9 mouse cellular contexts compared by ENCODE assay signal in the genomic region with DNA sequence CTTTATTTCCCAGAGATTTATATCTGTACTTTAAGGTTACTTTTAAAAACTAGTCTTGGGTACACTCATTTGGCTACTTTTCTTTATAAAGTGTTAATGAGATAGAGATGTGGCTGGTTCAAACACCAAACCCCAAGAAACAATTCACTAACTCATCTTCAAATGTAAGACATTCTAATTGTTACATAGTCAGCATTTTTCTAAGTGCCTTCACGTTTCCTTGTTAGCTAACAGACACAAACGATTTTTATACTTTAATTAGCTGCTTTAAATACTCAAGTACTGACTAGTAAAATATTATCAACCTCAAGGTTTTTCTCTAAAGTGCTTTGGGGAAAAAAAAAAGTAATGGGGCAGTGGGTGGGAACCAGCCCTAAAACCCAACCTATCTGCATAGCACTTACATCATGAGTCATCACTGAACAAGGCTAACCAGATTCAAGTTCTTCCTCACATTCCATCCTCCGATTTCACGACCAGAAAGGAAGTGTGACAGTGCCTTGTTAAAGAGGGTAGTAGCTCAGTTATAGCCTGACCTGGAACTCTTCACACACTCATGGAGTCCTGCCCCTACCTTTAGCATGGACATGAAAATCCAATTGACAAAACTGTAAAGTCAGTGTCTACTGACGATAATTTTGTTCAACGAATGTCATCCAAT. TPM values are rescaled to one million over a fixed set of nuclear protein-coding genes. Genes with fewer than 3 reads are reported as not detected.
A peak's percentile ranks its signal among the peaks of the same experiment; 100 is the strongest.
DNase-seq lines count a peak whose midpoint lies in the region; ATAC-seq lines count a peak whose summit lies in the region.
"Had no signal": no experiment of that assay in that cellular context is flagged by ENCODE, and none has a peak within 500 bp of the region (broad histone marks: within the 10 kb centered on the region; RNA-seq: fewer than 3 reads in every experiment).

No protein-coding gene starts in this region.

- H3K9ac ChIP-seq in neural tube, embryonic 11.5 days (ENCODE audit: low read length): peak overlapping the region; percentile 98
- H3K9ac ChIP-seq in midbrain, embryonic 16.5 days (ENCODE audit: low read depth, low read length): peak overlapping the region; percentile 96

- peak overlapping the region; percentile 97 for H3K4me3 ChIP-seq in neural tube, embryonic 11.5 days (ENCODE audit: low read depth, low read length)
- H3K4me3 ChIP-seq in limb, embryonic 10.5 days: peak overlapping the region; percentile 92
- H3K4me3 ChIP-seq in midbrain, embryonic 16.5 days (ENCODE audit: low read depth, low read length): peak overlapping the region; percentile 55

- ATAC-seq in neural tube, embryonic 11.5 days (ENCODE audit: insufficient read depth, low FRiP score, low TSS enrichment): no peak
- ATAC-seq in midbrain, embryonic 16.5 days: no peak

- H3K27me3 ChIP-seq in neural tube, embryonic 11.5 days (ENCODE audit: control insufficient read depth, insufficient read depth, low read length): no peaks in the 10 kb centered on the region
- H3K27me3 ChIP-seq in limb, embryonic 10.5 days (ENCODE audit: low read depth, poor library complexity, severe bottlenecking): no peaks in the 10 kb centered on the region
- H3K27me3 ChIP-seq in midbrain, embryonic 16.5 days (ENCODE audit: control insufficient read depth, insufficient read depth, low read depth, low read length): no peaks in the 10 kb centered on the region

- no peak for DNase-seq in neural tube, embryonic 11.5 days (ENCODE audit: low spot score)
- DNase-seq in neural tube, embryonic 10.5 days (ENCODE audit: extremely low spot score, low spot score): no peak
- peak; percentile 43 for DNase-seq in adipocyte (ENCODE audit: low spot score)
- peak; percentile 8 for DNase-seq in forelimb bud, embryonic 11.5 days (ENCODE audit: low read depth, low spot score)
- DNase-seq in limb, embryonic 10.5 days (ENCODE audit: low spot score): no peak
- no peak for DNase-seq in layer of hippocampus, postnatal 36 days
- DNase-seq in retina, embryonic 14.5 days (ENCODE audit: low spot score): no peak

- peaks cover 7% of the 10 kb centered on the region for H3K4me1 ChIP-seq in neural tube, embryonic 11.5 days (ENCODE audit: control insufficient read depth, insufficient read depth, low read length)
- H3K4me1 ChIP-seq in limb, embryonic 10.5 days: peaks cover 20% of the 10 kb centered on the region
- H3K4me1 ChIP-seq in midbrain, embryonic 16.5 days (ENCODE audit: control insufficient read depth, insufficient read depth, low read length): peaks cover 25% of the 10 kb centered on the region

- H3K27ac ChIP-seq in neural tube, embryonic 11.5 days (ENCODE audit: low read depth, low read length): peak overlapping the region; percentile 97; the same call in 1 of the 2 replicates
- peak overlapping the region; percentile 96 for H3K27ac ChIP-seq in limb, embryonic 10.5 days
- no peak overlapping the region for H3K27ac ChIP-seq in midbrain, embryonic 16.5 days (ENCODE audit: low read length)

- peaks cover 11% of the 10 kb centered on the region for H3K36me3 ChIP-seq in neural tube, embryonic 11.5 days (ENCODE audit: control insufficient read depth, insufficient read depth, low read length)
- peaks cover 43% of the 10 kb centered on the region for H3K36me3 ChIP-seq in limb, embryonic 10.5 days
- 0 out of 2 replicates have a peak, but pooled peaks cover 4% of the 10 kb centered on the region for H3K36me3 ChIP-seq in midbrain, embryonic 16.5 days (ENCODE audit: control insufficient read depth, insufficient read depth, low read length)

- peak overlapping the region; percentile 90 for H3K4me2 ChIP-seq in neural tube, embryonic 11.5 days (ENCODE audit: low read depth)
- peak overlapping the region; percentile 85 for H3K4me2 ChIP-seq in midbrain, embryonic 16.5 days (ENCODE audit: low read length)

- H3K9me3 ChIP-seq in neural tube, embryonic 11.5 days (ENCODE audit: control insufficient read depth, low read length): no peaks in the 10 kb centered on the region
- H3K9me3 ChIP-seq in limb, embryonic 10.5 days (replicated peaks): no peaks in the 10 kb centered on the region
- no peaks in the 10 kb centered on the region for H3K9me3 ChIP-seq in midbrain, embryonic 16.5 days (replicated peaks; ENCODE audit: control insufficient read depth, low read length, poor library complexity, severe bottlenecking)

- WGBS in neural tube, embryonic 11.5 days: 31% methylated on average over 6 of the region's 6 CpGs
- WGBS in limb, embryonic 10.5 days: 46% methylated on average over 6 of the region's 6 CpGs
- 16% methylated on average over 6 of the region's 6 CpGs for WGBS in midbrain, embryonic 16.5 days

RNA-seq across cellular contexts. Expression of gene Wsb1, which starts 1.5 kb away (rescaled TPM):
- polyA plus RNA-seq in neural tube, embryonic 11.5 days (2014; fragmentation: Nextera tagmentation; extraction: Ambion mirVana): 448 and 486 TPM in 2 replicates
- polyA plus RNA-seq in limb, embryonic 10.5 days (2016; fragmentation: Nextera tagmentation; extraction: Ambion mirVana): 196 and 306 TPM in 2 replicates
- polyA plus RNA-seq in midbrain, embryonic 16.5 days (2015; fragmentation: Nextera tagmentation; extraction: Ambion mirVana): 499 and 559 TPM in 2 replicates
- total RNA-seq in layer of hippocampus, postnatal 36 days (2021): 10 to 100 TPM; 77.1 to 81.3 TPM

RNA-seq across cellular contexts. Expression of gene Gm9964, which starts 43.7 kb away (rescaled TPM):
- polyA plus RNA-seq in neural tube, embryonic 11.5 days (2014; fragmentation: Nextera tagmentation; extraction: Ambion mirVana): not detected in 2 replicates
- not detected in 2 replicates for polyA plus RNA-seq in limb, embryonic 10.5 days (2016; fragmentation: Nextera tagmentation; extraction: Ambion mirVana)
- not detected in 2 replicates for polyA plus RNA-seq in midbrain, embryonic 16.5 days (2015; fragmentation: Nextera tagmentation; extraction: Ambion mirVana)
- under 1 TPM in 1 of 2 experiments, not detected in 1; 0.50 TPM for total RNA-seq in layer of hippocampus, postnatal 36 days (2021)
- total RNA-seq: heart, postnatal 36 days had no signal

Comparison
In these comparisons a context has a peak if more than half of its experiments do, and no peak if none do; other contexts are left out.
1. DNase-seq: peak in adipocyte (single experiment) and forelimb bud, embryonic 11.5 days (single experiment); none in neural tube, embryonic 11.5 days (single experiment), neural tube, embryonic 10.5 days (single experiment), limb, embryonic 10.5 days (single experiment), layer of hippocampus, postnatal 36 days (0 of 2) and retina, embryonic 14.5 days (single experiment).
2. Peak in every context shown above with its lines, with median percentiles within 50 percentile points of each other: H3K4me3 ChIP-seq.